Mouse (Mus musculus) embryonic facial prominence, embryonic 11.5 days (tissue): ENCODE measurements at regions not wholly inside any gene's neighbourhood (a gene's known extent, or its start where the extent isn't known, plus 50 kb on each side); places are given as distances from the start of the nearest gene placed in this dataset.
A peak's percentile ranks its signal among the peaks of the same experiment; 100 is the strongest.

Experiments used
- ATAC-seq: fragments of 200-750 bp; cut with Nextera tagmentation; replicated peaks from 2 replicates; pipeline ENCODE4 v1.8.0; 2017; ENCODE audit warnings: low read depth; ENCODE audit not compliant: insufficient number of reproducible peaks, low FRiP score, low TSS enrichment
- DNase-seq: peaks from one replicate; pipeline ENCODE4 v3.0.0-alpha.2; 2015; ENCODE audit warnings: low spot score
- H3K27ac ChIP-seq: fragments of 300-500 bp; sonication (generic); replicated peaks from 2 replicates; pipeline ENCODE4 v1.5.1; 2014; ENCODE audit warnings: mild to moderate bottlenecking, low read depth, low read length, control low read depth
- H3K27me3 ChIP-seq: fragments of 300-500 bp; sonication (generic); 2 replicates; pipeline ENCODE4 v1.6.1; 2014; ENCODE audit warnings: mild to moderate bottlenecking, low read length, moderate library complexity, mixed read lengths; ENCODE audit not compliant: control insufficient read depth, insufficient read depth
- H3K36me3 ChIP-seq: fragments of 300-500 bp; sonication (generic); replicated peaks from 2 replicates; pipeline ENCODE4 v1.6.1; 2014; ENCODE audit warnings: low read depth, mild to moderate bottlenecking, low read length, moderate library complexity, mixed read lengths; ENCODE audit not compliant: control insufficient read depth, insufficient read depth
- H3K4me1 ChIP-seq: fragments of 300-500 bp; sonication (generic); 2 replicates; pipeline ENCODE4 v1.6.1; 2014; ENCODE audit warnings: low read length, mixed read lengths; ENCODE audit not compliant: control insufficient read depth, insufficient read depth
- H3K4me2 ChIP-seq: fragments of 300-500 bp; sonication (generic); 2 replicates; pipeline ENCODE4 v1.6.1; 2014; ENCODE audit warnings: low read depth, mild to moderate bottlenecking, control low read depth, low read length, moderate library complexity
- H3K4me3 ChIP-seq: fragments of 300-500 bp; sonication (generic); 2 replicates; pipeline ENCODE4 v1.5.1; 2014; ENCODE audit warnings: low read depth, low read length, control low read depth
- H3K9ac ChIP-seq: fragments of 300-500 bp; sonication (generic); replicated peaks from 2 replicates; pipeline ENCODE4 v1.6.1; 2014; ENCODE audit warnings: mild to moderate bottlenecking, control low read depth, low read length
- H3K9me3 ChIP-seq: fragments of 300-500 bp; sonication (generic); replicated peaks from 2 replicates; pipeline ENCODE4 v1.6.1; 2016; ENCODE audit warnings: mild to moderate bottlenecking, low read length, inconsistent platforms, mixed read lengths; ENCODE audit not compliant: control insufficient read depth
- WGBS: fragments of 180-500 bp; shearing (Covaris S2); extraction: QIAGEN DNeasy Blood & Tissue Kit; methylation state at CpG from one replicate; pipeline ENCODE4 v1.1.7; 2014; 5-methylcytosine and 5-hydroxymethylcytosine counted together

- DNase-seq (no peak), ATAC-seq (no peak)
- Histone ChIP-seq H3K9ac (no peak overlapping the region), H3K4me1 (no peaks in the 10 kb centered on the region; the same call in 1 of the 2 replicates), H3K27ac (no peak overlapping the region), H3K9me3 (no peaks in the 10 kb centered on the region), H3K4me3 (no peak overlapping the region), H3K36me3 (no peaks in the 10 kb centered on the region), H3K27me3 (no peaks in the 10 kb centered on the region), H3K4me2 (no peak overlapping the region)
- WGBS: 63% methylated on average over 9 of the region's 9 CpGs
Measured at GRCm38 (mm10) chr15:10074916-10075315, 102.1 kb upstream of the Prlr start.

- peak; percentile 72 for ATAC-seq
- 38% methylated on average over 10 of the region's 10 CpGs for WGBS
Measured at GRCm38 (mm10) chr15:10075391-10076060, 101.5 kb upstream of the Prlr start.

DNA sequence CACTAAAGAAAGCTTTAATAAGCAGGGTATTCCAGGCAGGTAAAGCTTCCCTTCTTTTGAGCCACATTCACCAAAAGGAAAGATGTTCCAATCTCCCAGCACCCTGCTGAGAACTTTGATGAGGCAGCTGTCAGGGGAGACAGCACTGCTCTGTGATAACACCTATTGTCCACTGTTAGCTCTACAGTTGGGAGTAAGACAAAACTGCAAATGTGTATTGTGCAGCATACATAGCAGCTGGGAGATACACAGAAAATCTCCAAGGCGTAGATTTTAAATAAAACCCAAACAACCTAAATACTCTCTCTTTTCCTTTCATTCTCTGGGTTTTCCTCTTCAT lies 101.0 kb upstream of the Prlr start:
- WGBS: 83% methylated on average over 1 of the region's 1 CpGs
- no peaks in the 10 kb centered on the region for H3K27me3 ChIP-seq
- DNase-seq (no peak), ATAC-seq (no peak)
- no peaks in the 10 kb centered on the region for H3K36me3 ChIP-seq
- H3K9me3 ChIP-seq: no peaks in the 10 kb centered on the region
- no peaks in the 10 kb centered on the region; the same call in 1 of the 2 replicates for H3K4me1 ChIP-seq
- no peak overlapping the region for H3K27ac ChIP-seq
- H3K9ac ChIP-seq: no peak overlapping the region
- H3K4me3 ChIP-seq: no peak overlapping the region
- no peak overlapping the region for H3K4me2 ChIP-seq

More at GRCm38 (mm10) chr15:10075391-10076060, 101.5 kb upstream of the Prlr start:
- H3K4me1 ChIP-seq: no peaks in the 10 kb centered on the region; the same call in 1 of the 2 replicates
- H3K9me3 ChIP-seq: no peaks in the 10 kb centered on the region
- no peak overlapping the region for H3K27ac ChIP-seq
- H3K27me3 ChIP-seq: no peaks in the 10 kb centered on the region
- no peak overlapping the region for H3K4me3 ChIP-seq
- no peak overlapping the region for H3K9ac ChIP-seq
- H3K36me3 ChIP-seq: no peaks in the 10 kb centered on the region
- no peak overlapping the region for H3K4me2 ChIP-seq
- DNase-seq: peak; percentile 66

- Histone ChIP-seq H3K4me2 (no peak overlapping the region), H3K36me3 (no peaks in the 10 kb centered on the region), H3K9ac (no peak overlapping the region), H3K9me3 (no peaks in the 10 kb centered on the region), H3K27me3 (no peaks in the 10 kb centered on the region), H3K4me1 (no peaks in the 10 kb centered on the region; the same call in 1 of the 2 replicates), H3K4me3 (no peak overlapping the region), H3K27ac (no peak overlapping the region)
- DNase-seq: no peak
- 88% methylated on average over 2 of the region's 2 CpGs for WGBS
- no peak for ATAC-seq
Measured at GRCm38 (mm10) chr15:10078434-10078833, 98.6 kb upstream of the Prlr start.

DNA sequence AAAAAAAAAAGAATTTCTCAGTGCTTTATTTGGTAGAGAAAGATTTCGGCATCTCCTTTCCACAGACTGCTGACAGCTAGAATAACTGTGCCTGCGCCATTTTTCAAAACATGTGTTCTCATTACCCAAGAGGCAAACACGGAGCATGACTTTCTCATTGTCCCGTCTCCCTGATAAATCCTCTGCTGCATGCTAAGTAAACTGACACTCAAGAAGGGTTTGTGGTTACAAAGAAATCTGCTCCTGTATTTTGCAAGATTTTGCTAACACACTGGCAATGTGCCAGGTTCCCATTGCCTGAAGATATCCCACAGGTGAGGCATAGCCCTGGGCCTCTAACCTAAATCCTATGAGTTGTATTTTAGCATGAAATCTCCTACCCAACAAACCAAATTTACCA lies 97.5 kb upstream of the Prlr start:
- DNase-seq: no peak
- Histone ChIP-seq H3K4me2 (no peak overlapping the region), H3K4me1 (no peaks in the 10 kb centered on the region; the same call in 1 of the 2 replicates), H3K9me3 (no peaks in the 10 kb centered on the region), H3K9ac (no peak overlapping the region), H3K27me3 (no peaks in the 10 kb centered on the region), H3K27ac (no peak overlapping the region), H3K4me3 (no peak overlapping the region), H3K36me3 (no peaks in the 10 kb centered on the region)
- WGBS: 78% methylated on average over 4 of the region's 4 CpGs
- ATAC-seq: no peak

DNA sequence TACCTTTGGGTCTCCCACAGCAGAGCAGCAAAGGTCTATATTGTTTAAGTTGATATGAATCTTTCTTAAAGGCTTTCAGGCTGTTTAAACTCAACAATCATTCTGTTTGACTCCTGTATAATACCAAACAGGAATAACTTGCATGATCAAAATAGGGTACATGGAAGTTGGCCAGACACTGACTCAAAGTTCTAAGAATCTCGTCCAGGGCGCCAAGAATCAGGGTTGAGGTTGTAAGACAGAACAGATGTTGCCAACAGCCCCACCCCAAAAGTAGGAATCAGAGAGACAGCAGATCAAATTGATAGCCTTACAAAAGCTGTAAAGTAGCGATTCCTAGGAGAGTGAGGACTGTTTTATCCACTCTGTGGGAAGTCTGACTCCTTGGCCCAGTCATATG lies 88.3 kb upstream of the Prlr start:
- WGBS: 77% methylated on average over 3 of the region's 3 CpGs
- H3K4me1 ChIP-seq: no peaks in the 10 kb centered on the region
- no peak for ATAC-seq

GRCm38 (mm10) chr15:10090384-10091092 lies 86.5 kb upstream of the Prlr start:
- ATAC-seq: no peak
- no peak for DNase-seq
- no peak overlapping the region for H3K27ac ChIP-seq
- no peak overlapping the region for H3K4me3 ChIP-seq
- no peaks in the 10 kb centered on the region for H3K27me3 ChIP-seq
- H3K4me1 ChIP-seq: no peaks in the 10 kb centered on the region
- no peak overlapping the region for H3K4me2 ChIP-seq
- 84% methylated on average over 5 of the region's 5 CpGs for WGBS
- H3K9me3 ChIP-seq: no peaks in the 10 kb centered on the region
- H3K9ac ChIP-seq: no peak overlapping the region
- H3K36me3 ChIP-seq: no peaks in the 10 kb centered on the region

More for the DNA sequence above, 88.3 kb upstream of the Prlr start:
- Histone ChIP-seq H3K36me3 (no peaks in the 10 kb centered on the region), H3K9ac (no peak overlapping the region), H3K4me3 (no peak overlapping the region), H3K27me3 (no peaks in the 10 kb centered on the region), H3K27ac (no peak overlapping the region), H3K4me2 (no peak overlapping the region), H3K9me3 (no peaks in the 10 kb centered on the region)
- no peak for DNase-seq

DNA sequence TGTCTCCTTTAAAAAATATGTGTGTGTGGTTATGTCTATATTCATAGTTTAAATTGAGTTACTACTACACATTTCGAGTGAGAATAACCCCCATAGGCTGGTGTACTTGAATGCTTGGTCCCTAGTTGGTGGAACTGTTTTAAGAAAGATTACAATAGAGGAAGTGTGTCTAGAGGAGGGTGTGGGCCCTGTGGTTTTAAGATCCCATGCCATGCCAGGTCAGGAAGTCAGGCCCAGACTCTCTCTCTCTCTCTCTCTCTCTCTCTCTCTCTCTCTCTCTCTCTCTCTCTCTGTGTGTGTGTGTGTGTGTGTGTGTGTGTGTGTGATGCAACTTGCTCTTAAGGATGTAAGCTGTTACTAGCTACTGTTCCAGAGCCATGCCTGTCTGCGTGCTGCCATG lies 73.7 kb upstream of the Prlr start:
- no peak overlapping the region for H3K4me2 ChIP-seq
- H3K9me3 ChIP-seq: no peaks in the 10 kb centered on the region
- H3K4me1 ChIP-seq: no peaks in the 10 kb centered on the region
- H3K36me3 ChIP-seq: no peaks in the 10 kb centered on the region
- H3K27ac ChIP-seq: no peak overlapping the region
- no peak overlapping the region for H3K9ac ChIP-seq
- no peaks in the 10 kb centered on the region for H3K27me3 ChIP-seq
- 83% methylated on average over 2 of the region's 2 CpGs for WGBS
- DNase-seq (no peak), ATAC-seq (no peak)
- no peak overlapping the region for H3K4me3 ChIP-seq
